Mouse (Mus musculus) adrenal gland, postnatal 25 days (tissue): Measurements from ENCODE around the gene Cyren. TPM values are rescaled to one million over a fixed set of nuclear protein-coding genes. Genes with fewer than 3 reads are reported as not detected.
A peak's percentile ranks its signal among the peaks of the same experiment; 100 is the strongest.

Source experiments
- DNase-seq: peaks from one replicate; pipeline ENCODE4 v3.0.0; 2021; ENCODE audit warnings: mixed read lengths
- total RNA-seq: library from RNA; stranded (reverse); gene quantifications from 2 replicates; pipeline ENCODE4 v1.2.3, GENCODE M21; 2021

Cyren gene
- total RNA-seq, 1 experiment from 2014 or later: 11.4 TPM

DNA sequence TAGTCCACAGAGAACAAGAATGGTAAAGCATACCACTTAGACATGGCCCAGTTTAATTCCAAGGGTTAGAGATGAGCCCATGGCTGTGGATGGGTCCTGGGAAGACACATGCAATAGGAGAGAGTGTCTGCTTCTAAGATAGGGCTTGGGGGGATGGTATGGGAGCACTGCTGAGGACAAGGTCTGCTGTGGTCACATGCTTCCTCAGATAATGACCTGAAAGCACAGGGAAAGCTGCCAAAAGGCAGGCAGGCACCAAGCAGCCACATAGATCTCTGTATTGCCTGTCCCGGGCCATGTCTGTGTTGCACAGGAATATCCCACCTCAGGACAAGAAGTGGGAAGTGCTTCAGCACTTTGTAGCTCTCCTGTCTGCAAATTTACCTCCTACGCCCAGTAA, 21.3 kb upstream of the Cyren start:
- no peak for DNase-seq

DNA sequence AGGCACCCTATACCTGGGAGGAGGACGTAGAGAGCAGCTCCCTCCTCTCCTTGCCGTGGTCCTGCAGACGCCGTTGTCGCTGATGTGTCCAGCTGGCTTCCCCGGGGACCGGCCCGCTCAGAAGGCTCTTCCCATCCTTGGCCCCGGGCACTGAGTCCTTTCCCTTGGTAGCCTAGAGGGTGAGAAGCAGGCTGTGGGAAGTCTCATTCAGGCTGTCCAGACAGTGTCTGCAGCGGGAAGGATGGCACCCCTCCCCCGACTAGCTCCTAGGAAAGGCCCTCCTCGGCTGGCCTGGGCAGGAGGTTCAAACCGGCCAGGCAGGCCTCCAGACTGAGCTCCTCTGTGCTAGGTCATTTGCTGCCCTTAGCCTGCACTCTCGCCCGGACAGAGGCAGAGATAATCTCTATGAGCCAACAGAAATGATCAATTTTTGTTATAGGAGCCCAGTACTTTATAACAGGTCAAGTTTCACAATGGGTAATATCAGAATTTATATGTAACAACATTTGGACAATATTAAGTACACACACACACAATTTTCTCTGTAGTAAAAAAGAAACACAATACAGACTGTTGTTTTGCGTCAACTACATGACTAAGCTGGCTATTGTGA, 18.4 kb upstream of the Cyren start:
- DNase-seq: no peak

- DNase-seq: no peak
These were observed 17.7 kb upstream of the Cyren start for GRCm38 (mm10) chr6:34895569-34895968.

GRCm38 (mm10) chr6:34889185-34889584, 11.3 kb upstream of the Cyren start:
- no peak for DNase-seq

DNA sequence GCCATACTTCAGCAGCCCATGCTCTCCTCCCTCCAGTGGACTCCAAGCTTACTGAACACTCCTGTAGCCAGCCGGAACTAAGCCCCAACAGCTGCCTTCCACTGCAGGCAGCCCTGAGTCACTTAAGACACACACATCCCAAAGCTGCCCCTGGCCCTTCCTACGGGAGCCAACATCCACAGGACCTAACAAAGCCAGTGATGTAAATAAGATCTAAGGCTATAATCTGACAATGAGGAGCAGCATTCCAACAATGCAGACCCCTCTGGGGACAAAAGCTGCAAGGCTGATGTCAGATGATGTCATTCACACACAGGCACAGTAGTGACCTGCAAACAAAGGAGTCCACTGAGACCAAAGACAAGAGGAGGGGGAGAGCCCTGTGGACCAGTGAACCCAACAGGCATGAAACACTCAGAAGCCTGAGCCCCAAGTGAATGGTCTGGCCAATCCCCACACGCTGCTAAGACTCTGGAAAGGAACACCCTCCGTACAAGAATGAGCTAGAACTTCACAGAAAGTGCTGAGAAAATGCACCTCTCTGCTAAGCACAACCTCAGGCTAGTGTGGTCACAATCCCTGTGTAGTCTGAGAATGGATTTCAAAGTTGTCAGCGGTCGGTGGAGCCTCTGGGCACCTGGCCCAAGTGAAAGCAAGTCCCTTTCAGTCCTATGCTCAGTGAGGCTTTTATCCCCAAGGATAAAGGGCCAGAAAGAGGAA, 9.4 kb upstream of the Cyren start:
- no peak for DNase-seq

GRCm38 (mm10) chr6:34884724-34885123, 6.9 kb upstream of the Cyren start:
- no peak for DNase-seq

DNA sequence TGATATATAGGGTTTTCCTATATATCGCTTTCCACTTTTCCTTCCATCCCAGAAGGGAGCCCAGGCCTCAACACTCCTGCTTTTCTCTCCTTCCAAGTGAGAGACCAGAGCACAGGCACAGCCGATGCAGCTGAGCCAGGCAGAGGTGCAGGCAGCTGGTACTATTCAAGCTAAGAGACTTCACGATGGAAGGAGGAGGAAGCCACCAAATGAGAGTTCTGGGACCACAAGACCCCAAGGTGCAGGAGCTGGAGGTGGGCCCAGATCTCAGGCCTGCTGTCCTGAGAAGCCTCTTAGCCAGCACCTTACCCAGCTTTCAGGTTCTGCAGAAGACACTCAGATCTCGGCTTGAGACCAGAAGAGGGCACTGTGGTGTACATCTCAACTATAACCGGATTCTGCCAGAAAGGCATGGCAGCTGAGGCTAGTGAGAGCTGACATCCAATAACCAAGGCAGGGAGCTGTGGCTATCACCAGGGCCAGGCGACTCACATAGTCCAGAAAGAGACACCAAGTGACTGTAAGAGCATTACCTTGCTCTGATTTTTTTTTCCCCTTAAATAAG, 2.1 kb upstream of the Cyren start:
- peak; percentile 45 for DNase-seq

- no peak for DNase-seq
These were observed 1.4 kb upstream of the Cyren start for GRCm38 (mm10) chr6:34879101-34879740.

- no peak for DNase-seq
These were observed 1.1 kb downstream of the Cyren start for GRCm38 (mm10) chr6:34876835-34877156.

DNA sequence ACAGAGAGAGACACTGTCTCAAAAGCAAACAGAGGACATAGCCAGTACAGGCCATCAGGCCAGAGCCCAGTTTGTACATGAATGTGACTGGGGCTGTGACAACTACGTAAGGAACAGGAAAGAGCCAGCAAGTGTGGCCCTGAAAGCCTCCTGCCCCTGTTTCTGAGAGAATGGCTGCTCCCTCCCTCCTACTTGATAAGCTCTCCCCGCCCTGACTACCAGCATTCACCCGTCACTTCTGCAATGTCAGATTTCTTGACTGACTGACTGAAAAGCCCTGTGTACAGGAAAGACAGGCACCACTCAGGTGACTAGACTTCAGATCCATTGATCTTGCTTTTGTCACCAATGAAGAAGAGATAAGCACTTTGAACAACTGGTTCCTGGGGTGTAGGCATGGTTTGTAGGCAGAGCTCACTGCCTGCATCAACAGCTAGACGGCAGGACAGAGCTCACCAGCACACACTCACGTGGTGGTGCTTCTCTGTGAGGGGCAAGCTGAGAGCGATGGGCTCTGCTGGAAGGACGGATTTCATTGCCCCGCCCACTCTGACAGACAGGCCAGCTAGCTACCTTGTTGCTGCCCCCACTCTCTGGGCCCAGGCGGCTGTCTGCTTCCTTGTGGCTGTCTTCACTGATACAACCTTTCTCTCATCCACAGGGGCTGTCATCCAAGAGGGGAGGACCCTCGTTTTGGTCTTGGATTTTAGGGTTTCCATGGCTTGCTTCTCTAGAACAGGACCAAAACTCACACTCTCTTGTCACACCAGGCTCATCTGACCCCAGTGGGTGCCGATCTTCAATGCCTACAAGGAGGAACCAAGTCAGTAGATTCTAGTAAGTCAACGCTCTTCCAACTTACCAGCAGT, 1.7 kb downstream of the Cyren start:
- DNase-seq: no peak

DNA sequence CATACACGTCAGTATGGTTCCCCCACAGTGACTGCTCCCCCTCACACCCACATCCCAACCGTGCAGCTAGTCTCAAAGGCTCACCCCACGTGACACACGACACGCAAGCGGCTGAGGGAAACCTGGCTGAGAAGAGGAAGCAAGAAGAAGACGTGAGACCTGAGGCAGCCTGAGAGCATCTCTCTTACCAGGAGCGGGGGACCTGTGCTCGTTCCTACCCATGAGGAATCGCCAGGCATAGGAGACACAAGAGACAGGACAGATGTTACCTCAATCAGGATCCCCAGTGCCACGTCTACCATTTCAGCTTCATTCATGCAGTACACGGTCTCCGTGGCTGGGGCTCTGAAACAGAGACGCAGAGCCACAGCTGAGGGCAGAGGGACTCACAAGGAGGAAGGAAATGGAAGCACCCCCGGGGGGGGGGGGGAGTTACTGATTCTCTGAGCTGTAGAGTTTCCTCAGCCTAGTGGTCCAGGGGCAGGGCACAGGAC, 2.5 kb downstream of the Cyren start:
- no peak for DNase-seq

- peak; percentile 45 for DNase-seq
These were observed 3.5 kb downstream of the Cyren start for GRCm38 (mm10) chr6:34874101-34874921.

GRCm38 (mm10) chr6:34872871-34873270, 5.0 kb downstream of the Cyren start:
- no peak for DNase-seq

DNA sequence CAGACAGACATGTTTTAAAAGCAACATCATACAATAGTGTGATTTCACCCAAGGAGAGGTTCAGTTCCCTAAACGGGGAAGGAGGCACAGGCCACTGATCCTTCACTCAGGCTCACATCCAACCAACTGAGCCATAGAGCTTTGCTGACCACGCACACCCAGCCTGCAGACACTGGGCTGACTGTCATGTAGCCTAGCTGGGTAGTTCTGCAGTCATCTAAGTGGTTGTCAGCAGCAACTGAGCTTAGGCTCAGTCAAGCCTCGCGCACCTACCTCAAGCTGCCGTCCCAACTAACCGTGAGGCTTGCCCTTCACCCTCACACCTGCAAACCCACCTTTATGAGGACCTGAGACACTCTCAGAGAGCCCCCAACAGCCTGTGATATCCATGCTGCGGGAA, 5.9 kb downstream of the Cyren start:
- DNase-seq: no peak

GRCm38 (mm10) chr6:34870724-34871123, 7.1 kb downstream of the Cyren start:
- no peak for DNase-seq

DNA sequence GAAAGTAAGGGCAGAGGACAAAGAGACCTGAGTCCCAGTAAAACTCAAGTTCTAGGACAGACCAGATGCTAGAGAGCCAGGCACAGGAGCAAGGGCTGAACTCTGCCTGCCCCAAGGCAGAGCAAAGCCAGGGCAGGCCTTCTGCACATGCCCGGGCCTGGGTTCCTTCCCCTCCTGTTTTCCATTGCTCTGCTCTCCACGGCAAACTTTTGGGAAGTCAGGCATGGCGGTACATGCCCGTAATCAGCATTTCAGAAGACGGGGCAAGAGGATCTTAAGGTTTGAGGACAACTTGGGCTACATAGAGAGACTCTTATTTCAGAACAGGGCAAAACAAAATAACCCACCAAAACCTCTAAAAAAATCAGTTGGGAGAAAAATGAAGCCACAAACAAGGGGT, 7.7 kb downstream of the Cyren start:
- no peak for DNase-seq

GRCm38 (mm10) chr6:34869225-34869915, 8.5 kb downstream of the Cyren start:
- DNase-seq: no peak

GRCm38 (mm10) chr6:34868507-34869217, 9.2 kb downstream of the Cyren start:
- no peak for DNase-seq

DNA sequence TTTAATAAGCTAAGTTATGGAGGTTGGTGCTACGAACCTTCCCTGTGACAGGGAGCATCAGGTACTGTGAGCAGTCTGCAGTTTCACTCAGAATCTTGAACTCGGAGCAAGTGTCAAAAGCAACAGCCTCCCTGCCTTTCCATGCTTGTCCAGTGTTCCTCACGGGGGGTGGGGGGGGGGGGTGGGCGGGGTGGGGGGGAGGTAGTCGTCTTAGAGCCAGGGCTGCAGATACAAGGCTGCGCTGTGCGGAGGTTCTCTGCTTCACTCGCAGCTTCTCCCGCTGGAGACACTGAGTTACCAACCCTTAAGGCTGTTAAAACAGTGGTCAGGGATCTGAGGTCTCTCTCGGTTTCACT, 9.9 kb downstream of the Cyren start:
- no peak for DNase-seq

GRCm38 (mm10) chr6:34867301-34867994, 10.4 kb downstream of the Cyren start:
- no peak for DNase-seq
